Comparison of ENCODE assay signal across 27 mouse cellular contexts in genomic region chr13:52484064-52484463, GRCm38 (mm10). TPM values are rescaled to one million over a fixed set of nuclear protein-coding genes. Genes with fewer than 3 reads are reported as not detected.
A peak's percentile ranks its signal among the peaks of the same experiment; 100 is the strongest.
DNase-seq lines count a peak whose midpoint lies in the region; ATAC-seq and TF ChIP-seq lines count a peak whose summit lies in the region.
"Had no signal": no experiment of that assay in that cellular context is flagged by ENCODE, and none has a peak within 500 bp of the region (broad histone marks: within the 10 kb centered on the region; RNA-seq: fewer than 3 reads in every experiment).

No protein-coding gene starts in this region.

- H3K27ac ChIP-seq in heart, embryonic 12.5 days (ENCODE audit: poor library complexity, severe bottlenecking) = peak overlapping the region; percentile 61; the same call in 1 of the 2 replicates
- H3K27ac ChIP-seq in heart, embryonic 15.5 days = peak overlapping the region; percentile 38; the same call in 1 of the 2 replicates
- H3K27ac ChIP-seq in heart, adult 2 months = no peak overlapping the region
- 0 out of 2 replicates have a peak overlapping the region, but pooled peaks have one; percentile 12 for H3K27ac ChIP-seq in lung, embryonic 14.5 days (ENCODE audit: low read depth)
- H3K27ac ChIP-seq: embryonic facial prominence, embryonic 12.5 days; embryonic facial prominence, embryonic 15.5 days; gastrocnemius, adult 2 months; heart, embryonic 10.5 days; hindbrain, embryonic 10.5 days; hindbrain, embryonic 13.5 days; intestine, embryonic 15.5 days had no signal

- no peak for DNase-seq in heart, adult 8-10 months (ENCODE audit: low spot score)
- no peak for DNase-seq in heart, adult 2 months
- DNase-seq in lung, embryonic 14.5 days = no peak
- DNase-seq in lung, adult 18-20 months = no peak
- DNase-seq: adrenal gland, adult 2 months; adrenal gland, postnatal 14 days; cerebellum, adult 11 months; cerebellum, adult 2 months; cerebellum, adult 9-11 months; cerebellum, postnatal 25 days; forebrain, postnatal 0 days; gastrocnemius, adult 2 months; gastrocnemius, postnatal 14 days; kidney, adult 11 months; kidney, adult 8-10 months had no signal

- no peak overlapping the region for H3K9ac ChIP-seq in heart, embryonic 12.5 days
- no peak overlapping the region for H3K9ac ChIP-seq in heart, embryonic 15.5 days
- no peak overlapping the region for H3K9ac ChIP-seq in heart, adult 2 months (ENCODE audit: low read depth, low read length)
- no peak overlapping the region for H3K9ac ChIP-seq in lung, embryonic 14.5 days
- H3K9ac ChIP-seq: embryonic facial prominence, embryonic 12.5 days; embryonic facial prominence, embryonic 15.5 days; forebrain, postnatal 0 days; hindbrain, embryonic 13.5 days; intestine, embryonic 15.5 days had no signal

- ATAC-seq in heart, embryonic 12.5 days (ENCODE audit: insufficient number of reproducible peaks, low FRiP score) = peak; percentile 57
- ATAC-seq in heart, embryonic 15.5 days (replicated peaks; ENCODE audit: insufficient number of reproducible peaks, insufficient read depth, low FRiP score, low read depth) = peak; percentile 69; the same call in 1 of the 2 replicates
- no peak for ATAC-seq in lung, embryonic 14.5 days (ENCODE audit: insufficient read depth)
- ATAC-seq: CD4-positive, CD25-positive, alpha-beta regulatory T cell, adult 4 months; forebrain, embryonic 14.5 days; forebrain, postnatal 0 days; hindbrain, embryonic 16.5 days; intestine, embryonic 15.5 days had no signal

- H3K79me2 ChIP-seq in heart, adult 2 months (replicated peaks; ENCODE audit: control insufficient read depth, insufficient read depth, low read length) = no peaks in the 10 kb centered on the region

- H3K4me2 ChIP-seq in heart, embryonic 12.5 days = no peak overlapping the region
- no peak overlapping the region for H3K4me2 ChIP-seq in heart, embryonic 15.5 days
- H3K4me2 ChIP-seq in lung, embryonic 14.5 days = no peak overlapping the region
- H3K4me2 ChIP-seq: embryonic facial prominence, embryonic 12.5 days; embryonic facial prominence, embryonic 15.5 days; hindbrain, embryonic 13.5 days; intestine, embryonic 15.5 days had no signal

- no peaks in the 10 kb centered on the region for H3K36me3 ChIP-seq in heart, embryonic 12.5 days
- no peaks in the 10 kb centered on the region for H3K36me3 ChIP-seq in heart, embryonic 15.5 days
- no peaks in the 10 kb centered on the region for H3K36me3 ChIP-seq in heart, adult 2 months (ENCODE audit: control insufficient read depth, insufficient read depth, low read length)
- no peaks in the 10 kb centered on the region for H3K36me3 ChIP-seq in lung, embryonic 14.5 days (ENCODE audit: insufficient read depth)
- H3K36me3 ChIP-seq: embryonic facial prominence, embryonic 12.5 days; embryonic facial prominence, embryonic 15.5 days; heart, embryonic 10.5 days; hindbrain, embryonic 10.5 days; hindbrain, embryonic 13.5 days; intestine, embryonic 15.5 days had no signal

- H3K27me3 ChIP-seq in heart, embryonic 12.5 days (replicated peaks) = no peaks in the 10 kb centered on the region
- no peaks in the 10 kb centered on the region for H3K27me3 ChIP-seq in heart, embryonic 15.5 days
- no peaks in the 10 kb centered on the region for H3K27me3 ChIP-seq in heart, adult 2 months (ENCODE audit: control insufficient read depth, insufficient read depth, low read length)
- no peaks in the 10 kb centered on the region for H3K27me3 ChIP-seq in lung, embryonic 14.5 days (ENCODE audit: insufficient read depth, low read length)
- H3K27me3 ChIP-seq: embryonic facial prominence, embryonic 12.5 days; embryonic facial prominence, embryonic 15.5 days; hindbrain, embryonic 13.5 days; intestine, embryonic 15.5 days had no signal

- intact Hi-C loops in heart, adult 2 months (cut with DNase I) = no loop called here

- no peaks in the 10 kb centered on the region; the same call in 1 of the 2 replicates for H3K4me1 ChIP-seq in heart, embryonic 12.5 days (replicated peaks)
- no peaks in the 10 kb centered on the region for H3K4me1 ChIP-seq in heart, embryonic 15.5 days (replicated peaks)
- no peaks in the 10 kb centered on the region for H3K4me1 ChIP-seq in heart, adult 2 months (ENCODE audit: control insufficient read depth, insufficient read depth, low read length)
- no peaks in the 10 kb centered on the region for H3K4me1 ChIP-seq in lung, embryonic 14.5 days (ENCODE audit: insufficient read depth)
- H3K4me1 ChIP-seq: embryonic facial prominence, embryonic 12.5 days; embryonic facial prominence, embryonic 15.5 days; heart, embryonic 10.5 days; hindbrain, embryonic 10.5 days; hindbrain, embryonic 13.5 days; intestine, embryonic 15.5 days had no signal

- no peak overlapping the region for H3K4me3 ChIP-seq in heart, embryonic 12.5 days
- no peak overlapping the region for H3K4me3 ChIP-seq in heart, embryonic 15.5 days
- no peak overlapping the region for H3K4me3 ChIP-seq in heart, adult 2 months
- H3K4me3 ChIP-seq in lung, embryonic 14.5 days (ENCODE audit: low read depth, low read length) = no peak overlapping the region
- H3K4me3 ChIP-seq: embryonic facial prominence, embryonic 12.5 days; embryonic facial prominence, embryonic 15.5 days; gastrocnemius, adult 2 months; heart, embryonic 10.5 days; hindbrain, embryonic 10.5 days; hindbrain, embryonic 13.5 days; intestine, embryonic 15.5 days had no signal

- 51% methylated on average over 4 of the region's 4 CpGs for WGBS in heart, embryonic 12.5 days
- 60% methylated on average over 4 of the region's 4 CpGs for WGBS in heart, embryonic 15.5 days
- 32% methylated on average over 4 of the region's 4 CpGs for WGBS in heart, adult 2 months
- WGBS in lung, embryonic 14.5 days = 62% methylated on average over 4 of the region's 4 CpGs

- no peak for TF ChIP-seq POLR2A in heart, adult 2 months (IDR thresholded peaks at IDR 0.05; ENCODE audit: insufficient read depth, low read depth, low read length)

- H3K9me3 ChIP-seq in heart, embryonic 12.5 days (replicated peaks) = peaks cover 6% of the 10 kb centered on the region
- H3K9me3 ChIP-seq in heart, embryonic 15.5 days (replicated peaks) = no peaks in the 10 kb centered on the region
- no peaks in the 10 kb centered on the region; the same call in 1 of the 2 replicates for H3K9me3 ChIP-seq in lung, embryonic 14.5 days (ENCODE audit: low read depth, low read length)
- H3K9me3 ChIP-seq: embryonic facial prominence, embryonic 12.5 days; embryonic facial prominence, embryonic 15.5 days; heart, embryonic 10.5 days; hindbrain, embryonic 10.5 days; hindbrain, embryonic 13.5 days; intestine, embryonic 15.5 days had no signal

- TF ChIP-seq CTCF in heart, adult 2 months (IDR thresholded peaks at IDR 0.05) = no peak
- TF ChIP-seq CTCF in lung, embryonic 14.5 days (IDR thresholded peaks at IDR 0.05; ENCODE audit: low read depth) = no peak

- no peak for TF ChIP-seq EP300 in heart, adult 2 months (IDR thresholded peaks at IDR 0.05; ENCODE audit: insufficient read depth, low read depth, low read length)

RNA-seq across cellular contexts. Expression of gene Diras2, which starts 47.0 kb away (rescaled TPM):
- 1.3 and 1.6 TPM in 2 replicates for polyA plus RNA-seq in heart, embryonic 12.5 days (2016; fragmentation: Nextera tagmentation; extraction: Ambion mirVana)
- under 1 TPM; 0.13 to 0.31 (median 0.21) TPM for total RNA-seq in heart, adult 8-10 months (2022)
- 0.33 and 1.1 TPM in 2 replicates for polyA plus RNA-seq in heart, embryonic 15.5 days (2015; fragmentation: Nextera tagmentation; extraction: Ambion mirVana)
- under 1 TPM; 0.18 to 0.32 TPM for total RNA-seq in heart, adult 2 months (2021)
- 0.61 and 0.78 TPM in 2 replicates for polyA plus RNA-seq in heart, adult 2 months (2012; rRNA removed)
- 0.14 and 0.20 TPM in 2 replicates for polyA plus RNA-seq in lung, embryonic 14.5 days (2014; fragmentation: Nextera tagmentation; extraction: Ambion mirVana)
- total RNA-seq: MEL had no signal
- polyA plus RNA-seq: CD4-positive, CD25-positive, alpha-beta regulatory T cell, adult 4 months had no signal
